Mouse (Mus musculus): Measurements from ENCODE around the gene Flvcr2. TPM values are rescaled to one million over a fixed set of nuclear protein-coding genes. Genes with fewer than 3 reads are reported as not detected.

Gene Flvcr2
- polyA plus RNA-seq, 1 experiment: 0.16 TPM

- H3K4me3 ChIP-seq (ENCODE audit: insufficient read depth, poor library complexity, severe bottlenecking): no peak overlapping the region
- no peak overlapping the region for H3ac ChIP-seq (ENCODE audit: control insufficient read depth, insufficient read length, low read depth)
- TF ChIP-seq USF1 (IDR thresholded peaks at IDR 0.05; ENCODE audit: low read depth): no peak
- no peak for TF ChIP-seq FOSL1 (IDR thresholded peaks at IDR 0.05; ENCODE audit: insufficient read depth, low read length, poor library complexity, severe bottlenecking)
- no peak for TF ChIP-seq MAX (IDR thresholded peaks at IDR 0.05)
- no peak for TF ChIP-seq MYOD1 (IDR thresholded peaks at IDR 0.05; ENCODE audit: control insufficient read depth, insufficient read length, low read depth)
- H3K79me3 ChIP-seq (ENCODE audit: low read depth): no peaks in the 10 kb centered on the region
- no peaks in the 10 kb centered on the region for H3K36me3 ChIP-seq (ENCODE audit: control insufficient read depth, insufficient read depth)
- H3K79me2 ChIP-seq (ENCODE audit: control insufficient read depth, insufficient read depth): no peaks in the 10 kb centered on the region
- no peaks in the 10 kb centered on the region for H3K27me3 ChIP-seq (ENCODE audit: control insufficient read depth, insufficient read depth, insufficient read length)
Observed at GRCm38 (mm10) chr12:85781606-85782005, 35.3 kb downstream of the Flvcr2 start.

- no peak overlapping the region for H3ac ChIP-seq (ENCODE audit: control insufficient read depth, insufficient read length, low read depth)
- no peaks in the 10 kb centered on the region for H3K79me2 ChIP-seq (ENCODE audit: control insufficient read depth, insufficient read depth)
Observed at GRCm38 (mm10) chr12:85784916-85785815, 38.8 kb downstream of the Flvcr2 start.

DNA sequence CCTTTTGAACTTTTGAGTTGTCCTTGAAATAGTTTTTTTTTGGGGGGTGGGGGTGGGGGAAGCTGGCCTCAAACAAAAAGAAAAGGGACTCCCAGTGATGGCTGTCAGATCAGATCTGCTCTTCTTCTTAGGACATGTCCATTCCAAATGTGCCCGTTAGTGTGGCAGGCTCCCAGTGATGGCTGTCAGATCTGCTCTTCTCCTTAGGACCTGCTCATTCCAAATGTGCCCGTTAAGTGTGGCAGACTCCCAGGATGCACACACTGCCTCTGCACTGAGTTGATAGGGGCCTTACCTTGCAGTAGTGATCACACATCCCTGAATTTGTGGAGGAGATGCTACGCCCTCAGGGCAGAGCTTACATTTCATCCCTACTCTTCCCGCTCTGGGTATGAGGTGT lies 45.8 kb downstream of the Flvcr2 start:
- Histone ChIP-seq H3K27me3 (ENCODE audit: control insufficient read depth, insufficient read depth, insufficient read length) (no peaks in the 10 kb centered on the region), H3ac (ENCODE audit: control insufficient read depth, insufficient read length, low read depth) (no peak overlapping the region), H3K36me3 (ENCODE audit: control insufficient read depth, insufficient read depth) (no peaks in the 10 kb centered on the region), H3K79me2 (ENCODE audit: control insufficient read depth, insufficient read depth) (no peaks in the 10 kb centered on the region), H3K4me3 (ENCODE audit: insufficient read depth, poor library complexity, severe bottlenecking) (no peak overlapping the region), H3K79me3 (ENCODE audit: low read depth) (no peaks in the 10 kb centered on the region)
- TF ChIP-seq MYOD1 (IDR thresholded peaks at IDR 0.05; ENCODE audit: control insufficient read depth, insufficient read length, low read depth) (no peak), USF1 (IDR thresholded peaks at IDR 0.05; ENCODE audit: low read depth) (no peak), CTCF (IDR thresholded peaks at IDR 0.05; ENCODE audit: control insufficient read depth, insufficient read depth, insufficient read length) (no peak), FOSL1 (IDR thresholded peaks at IDR 0.05; ENCODE audit: insufficient read depth, low read length, poor library complexity, severe bottlenecking) (no peak), MYOG (IDR thresholded peaks at IDR 0.05; ENCODE audit: control insufficient read depth, extremely low read depth, insufficient read length) (no peak), CEBPB (IDR thresholded peaks at IDR 0.05; ENCODE audit: low read depth) (no peak), MAX (IDR thresholded peaks at IDR 0.05) (no peak)

More at GRCm38 (mm10) chr12:85784916-85785815, 38.8 kb downstream of the Flvcr2 start:
- TF ChIP-seq CEBPB (IDR thresholded peaks at IDR 0.05; ENCODE audit: low read depth): no peak
- Histone ChIP-seq H3K79me3 (ENCODE audit: low read depth) (no peaks in the 10 kb centered on the region), H3K27me3 (ENCODE audit: control insufficient read depth, insufficient read depth, insufficient read length) (no peaks in the 10 kb centered on the region), H3K36me3 (ENCODE audit: control insufficient read depth, insufficient read depth) (no peaks in the 10 kb centered on the region), H3K4me3 (ENCODE audit: insufficient read depth, poor library complexity, severe bottlenecking) (no peak overlapping the region)

DNA sequence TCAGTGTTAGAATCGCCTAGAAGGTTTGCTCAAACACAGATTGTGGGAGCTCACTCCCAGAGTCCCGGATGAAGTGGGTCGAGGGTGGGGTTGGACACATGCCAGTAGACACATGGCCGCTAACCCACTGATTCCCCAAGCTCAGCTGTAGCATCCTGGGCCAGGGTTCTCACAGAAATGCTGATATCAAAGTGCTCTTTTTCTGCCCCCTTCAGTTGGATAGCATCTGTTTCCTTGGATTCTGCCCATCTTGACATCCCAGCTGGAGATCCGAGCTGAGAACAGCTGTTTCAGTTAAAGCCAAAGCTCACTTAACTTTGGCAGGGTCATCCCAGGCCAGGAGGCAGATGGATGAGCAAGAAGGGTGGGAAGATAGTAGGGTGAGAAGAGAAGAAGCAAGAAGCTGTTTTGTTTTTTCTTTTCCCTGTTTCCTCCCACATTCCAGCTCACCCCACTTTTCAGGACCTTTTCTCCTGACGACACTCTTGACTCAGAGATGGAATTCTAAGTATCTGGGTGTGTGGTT lies 46.5 kb downstream of the Flvcr2 start:
- H3K79me3 ChIP-seq (ENCODE audit: low read depth): no peaks in the 10 kb centered on the region
- H3K27me3 ChIP-seq (ENCODE audit: control insufficient read depth, insufficient read depth, insufficient read length): no peaks in the 10 kb centered on the region
- no peak for TF ChIP-seq MAX (IDR thresholded peaks at IDR 0.05)
- no peak for TF ChIP-seq USF1 (IDR thresholded peaks at IDR 0.05; ENCODE audit: low read depth)
- TF ChIP-seq MYOG (IDR thresholded peaks at IDR 0.05; ENCODE audit: control insufficient read depth, extremely low read depth, insufficient read length): no peak
- no peak for TF ChIP-seq CTCF (IDR thresholded peaks at IDR 0.05; ENCODE audit: control insufficient read depth, insufficient read depth, insufficient read length)
- no peak for TF ChIP-seq FOSL1 (IDR thresholded peaks at IDR 0.05; ENCODE audit: insufficient read depth, low read length, poor library complexity, severe bottlenecking)
- no peak for TF ChIP-seq CEBPB (IDR thresholded peaks at IDR 0.05; ENCODE audit: low read depth)
- TF ChIP-seq MYOD1 (IDR thresholded peaks at IDR 0.05; ENCODE audit: control insufficient read depth, insufficient read length, low read depth): no peak
- H3ac ChIP-seq (ENCODE audit: control insufficient read depth, insufficient read length, low read depth): no peak overlapping the region
- H3K36me3 ChIP-seq (ENCODE audit: control insufficient read depth, insufficient read depth): no peaks in the 10 kb centered on the region
- H3K4me3 ChIP-seq (ENCODE audit: insufficient read depth, poor library complexity, severe bottlenecking): no peak overlapping the region
- no peaks in the 10 kb centered on the region for H3K79me2 ChIP-seq (ENCODE audit: control insufficient read depth, insufficient read depth)

- no peaks in the 10 kb centered on the region for H3K27me3 ChIP-seq (ENCODE audit: control insufficient read depth, insufficient read depth, insufficient read length)
- H3K79me2 ChIP-seq (ENCODE audit: control insufficient read depth, insufficient read depth): no peaks in the 10 kb centered on the region
- no peaks in the 10 kb centered on the region for H3K79me3 ChIP-seq (ENCODE audit: low read depth)
- no peak for TF ChIP-seq MAX (IDR thresholded peaks at IDR 0.05)
- no peak overlapping the region for H3ac ChIP-seq (ENCODE audit: control insufficient read depth, insufficient read length, low read depth)
- H3K4me3 ChIP-seq (ENCODE audit: insufficient read depth, poor library complexity, severe bottlenecking): no peak overlapping the region
- no peaks in the 10 kb centered on the region for H3K36me3 ChIP-seq (ENCODE audit: control insufficient read depth, insufficient read depth)
Observed at GRCm38 (mm10) chr12:85794094-85794493, 47.8 kb downstream of the Flvcr2 start.

DNA sequence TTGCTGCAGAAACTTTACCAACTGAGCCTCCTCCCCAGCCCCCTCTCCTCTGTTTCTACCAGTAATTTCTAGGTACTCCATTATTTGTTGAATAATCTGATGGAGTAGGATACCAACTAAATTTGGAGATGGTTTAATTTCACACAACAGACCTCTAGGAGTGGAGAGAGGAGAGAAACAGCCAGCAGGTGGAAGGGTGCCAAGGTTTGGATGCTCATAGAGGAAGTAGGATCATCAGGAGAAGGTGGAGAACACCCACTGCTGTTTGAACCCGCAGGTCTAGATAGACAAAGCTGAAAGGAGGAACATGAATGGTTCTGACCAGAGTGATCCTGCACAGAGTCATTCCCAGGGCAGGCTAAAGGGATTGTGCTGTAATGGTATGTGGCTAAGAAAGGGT lies 49.2 kb downstream of the Flvcr2 start:
- Histone ChIP-seq H3ac (ENCODE audit: control insufficient read depth, insufficient read length, low read depth) (no peak overlapping the region), H3K4me3 (ENCODE audit: insufficient read depth, poor library complexity, severe bottlenecking) (no peak overlapping the region), H3K79me3 (ENCODE audit: low read depth) (no peaks in the 10 kb centered on the region), H3K27me3 (ENCODE audit: control insufficient read depth, insufficient read depth, insufficient read length) (no peaks in the 10 kb centered on the region), H3K36me3 (ENCODE audit: control insufficient read depth, insufficient read depth) (no peaks in the 10 kb centered on the region), H3K79me2 (ENCODE audit: control insufficient read depth, insufficient read depth) (no peaks in the 10 kb centered on the region)
- TF ChIP-seq FOSL1 (IDR thresholded peaks at IDR 0.05; ENCODE audit: insufficient read depth, low read length, poor library complexity, severe bottlenecking) (no peak), MYOD1 (IDR thresholded peaks at IDR 0.05; ENCODE audit: control insufficient read depth, insufficient read length, low read depth) (no peak), USF1 (IDR thresholded peaks at IDR 0.05; ENCODE audit: low read depth) (no peak), CTCF (IDR thresholded peaks at IDR 0.05; ENCODE audit: control insufficient read depth, insufficient read depth, insufficient read length) (no peak), CEBPB (IDR thresholded peaks at IDR 0.05; ENCODE audit: low read depth) (no peak), MYOG (IDR thresholded peaks at IDR 0.05; ENCODE audit: control insufficient read depth, extremely low read depth, insufficient read length) (no peak), MAX (IDR thresholded peaks at IDR 0.05) (no peak)
